Mouse (Mus musculus) midbrain, embryonic 16.5 days (tissue): Measurements from ENCODE around the gene Sun2. TPM values are rescaled to one million over a fixed set of nuclear protein-coding genes. Genes with fewer than 3 reads are reported as not detected.

ENCODE experiments used
- ATAC-seq: fragments of 200-750 bp; cut with Nextera tagmentation; 2 replicates; pipeline ENCODE4 v1.8.0; 2017; ENCODE audit warnings: moderate TSS enrichment
- H3K27ac ChIP-seq: fragments of 300-500 bp; sonication (generic); 2 replicates; pipeline ENCODE4 v1.5.1; 2014; ENCODE audit warnings: mild to moderate bottlenecking, low read length, mixed read lengths
- H3K27me3 ChIP-seq: fragments of 300-500 bp; sonication (generic); 2 replicates; pipeline ENCODE4 v1.6.1; 2014; ENCODE audit warnings: low read depth, low read length, mixed read lengths; ENCODE audit not compliant: control insufficient read depth, insufficient read depth
- H3K36me3 ChIP-seq: fragments of 300-500 bp; sonication (generic); 2 replicates; pipeline ENCODE4 v1.6.1; 2014; ENCODE audit warnings: mild to moderate bottlenecking, low read length, moderate library complexity, mixed read lengths; ENCODE audit not compliant: control insufficient read depth, insufficient read depth
- H3K4me1 ChIP-seq: fragments of 300-500 bp; sonication (generic); 2 replicates; pipeline ENCODE4 v1.6.1; 2014; ENCODE audit warnings: mild to moderate bottlenecking, low read length, mixed read lengths; ENCODE audit not compliant: control insufficient read depth, insufficient read depth
- H3K4me2 ChIP-seq: fragments of 300-500 bp; sonication (generic); 2 replicates; pipeline ENCODE4 v1.6.1; 2014; ENCODE audit warnings: mild to moderate bottlenecking, low read length, mixed read lengths
- H3K4me3 ChIP-seq: fragments of 300-500 bp; sonication (generic); 2 replicates; pipeline ENCODE4 v1.5.1; 2014; ENCODE audit warnings: low read depth, mild to moderate bottlenecking, low read length, moderate library complexity, mixed read lengths
- H3K9ac ChIP-seq: fragments of 300-500 bp; sonication (generic); 2 replicates; pipeline ENCODE4 v1.6.1; 2014; ENCODE audit warnings: low read depth, low read length, mixed read lengths
- H3K9me3 ChIP-seq: fragments of 300-500 bp; sonication (generic); replicated peaks from 2 replicates; pipeline ENCODE4 v1.6.1; 2014; ENCODE audit warnings: mild to moderate bottlenecking, low read length, mixed read lengths; ENCODE audit not compliant: control insufficient read depth, poor library complexity, severe bottlenecking
- WGBS: fragments of 180-500 bp; shearing (Covaris S2); extraction: QIAGEN DNeasy Blood & Tissue Kit; methylation state at CpG from one replicate; pipeline ENCODE4 v1.1.7; 2014; 5-methylcytosine and 5-hydroxymethylcytosine counted together
- polyA plus RNA-seq: library from polyadenylated mRNA; unstranded; fragments of >200 nt; fragmentation: Nextera tagmentation; extraction: Ambion mirVana; gene quantifications from 2 replicates; pipeline ENCODE4 v1.2.1, GENCODE M21; 2015

Sun2 gene
- polyA plus RNA-seq, 1 experiment from 2014 or later, result 5.7 TPM

- no peak for ATAC-seq
- no peaks in the 10 kb centered on the region for H3K36me3 ChIP-seq
- H3K27ac ChIP-seq, result no peak overlapping the region
- no peak overlapping the region for H3K9ac ChIP-seq
- H3K4me3 ChIP-seq, result no peak overlapping the region
- H3K4me1 ChIP-seq, result peaks cover 46% of the 10 kb centered on the region
- H3K9me3 ChIP-seq, result no peaks in the 10 kb centered on the region
- H3K27me3 ChIP-seq, result no peaks in the 10 kb centered on the region
- peak overlapping the region; percentile 7; the same call in 1 of the 2 replicates for H3K4me2 ChIP-seq
- 87% methylated on average over 6 of the region's 6 CpGs for WGBS
Observed at GRCm38 (mm10) chr15:79683146-79683545, 59.2 kb downstream of the Sun2 start.

- peaks cover 46% of the 10 kb centered on the region for H3K4me1 ChIP-seq
- H3K9me3 ChIP-seq, result no peaks in the 10 kb centered on the region
- no peaks in the 10 kb centered on the region for H3K27me3 ChIP-seq
- H3K27ac ChIP-seq, result no peak overlapping the region
- no peak overlapping the region for H3K4me2 ChIP-seq
- H3K9ac ChIP-seq, result no peak overlapping the region
- WGBS, result 92% methylated on average over 4 of the region's 4 CpGs
- no peak overlapping the region for H3K4me3 ChIP-seq
- no peak for ATAC-seq
- H3K36me3 ChIP-seq, result no peaks in the 10 kb centered on the region
Observed at GRCm38 (mm10) chr15:79681973-79682372, 60.4 kb downstream of the Sun2 start.

GRCm38 (mm10) chr15:79677936-79678335 is 64.4 kb downstream of the Sun2 start:
- 91% methylated on average over 2 of the region's 2 CpGs for whole genome bisulfite sequencing
- Histone ChIP-seq H3K4me3 (no peak overlapping the region), H3K9me3 (no peaks in the 10 kb centered on the region), H3K27me3 (no peaks in the 10 kb centered on the region), H3K36me3 (peaks cover 13% of the 10 kb centered on the region), H3K4me1 (peaks cover 11% of the 10 kb centered on the region), H3K4me2 (no peak overlapping the region), H3K9ac (no peak overlapping the region), H3K27ac (no peak overlapping the region)
- no peak for ATAC-seq

Other genes with a start within 250 kb of the Sun2 start
- gene Kcnj4, start 237.3 kb downstream of the Sun2 start, polyA plus RNA-seq, result not detected in 2 replicates
- 7.5 and 9.3 TPM in 2 replicates for gene Kdelr3, start 226.1 kb downstream of the Sun2 start, polyA plus RNA-seq
- 49.8 and 56.8 TPM in 2 replicates for gene Ddx17, start 195.8 kb downstream of the Sun2 start, polyA plus RNA-seq
- 0.51 and 0.77 TPM in 2 replicates for gene Dmc1, start 137.4 kb downstream of the Sun2 start, polyA plus RNA-seq
- gene Fam227a, start 83.6 kb downstream of the Sun2 start, polyA plus RNA-seq, result 4.0 and 5.1 TPM in 2 replicates
- gene Cby1, start 83.3 kb downstream of the Sun2 start, polyA plus RNA-seq, result 101 and 105 TPM in 2 replicates
- 233 and 237 TPM in 2 replicates for gene Tomm22, start 71.7 kb downstream of the Sun2 start, polyA plus RNA-seq
- gene Josd1, start 54.6 kb downstream of the Sun2 start, polyA plus RNA-seq, result 20.6 and 21.3 TPM in 2 replicates
- 51.4 and 53.6 TPM in 2 replicates for gene Gtpbp1, start 51.7 kb downstream of the Sun2 start, polyA plus RNA-seq
- gene Dnal4, start 35.3 kb upstream of the Sun2 start, polyA plus RNA-seq, result 69.0 and 76.5 TPM in 2 replicates
- gene Nptxr, start 62.2 kb upstream of the Sun2 start, polyA plus RNA-seq, result 55.0 and 62.1 TPM in 2 replicates
- gene Npcd, start 91.7 kb upstream of the Sun2 start, polyA plus RNA-seq, result 0.74 and 1.3 TPM in 2 replicates
- gene Cbx6, start 92.2 kb upstream of the Sun2 start, polyA plus RNA-seq, result 73.2 and 73.7 TPM in 2 replicates
- 3.8 and 4.2 TPM in 2 replicates for gene Apobec3, start 149.1 kb upstream of the Sun2 start, polyA plus RNA-seq
- gene Cbx7, start 228.6 kb upstream of the Sun2 start, polyA plus RNA-seq, result 4.8 and 5.0 TPM in 2 replicates